Mouse (Mus musculus) G1E (cell line): ENCODE results near the gene C1qb.

ENCODE experiments used
- CTCF ChIP-seq: IDR thresholded peaks from 2 replicates; pipeline ENCODE4 v1.5.1; 2012; ENCODE audit warnings: low read depth, low read length, inconsistent platforms, mixed read lengths
- POLR2AphosphoS5 ChIP-seq: IDR thresholded peaks from 2 replicates; pipeline ENCODE4 v1.6.1; 2012; ENCODE audit warnings: low read depth, low read length, inconsistent platforms; ENCODE audit not compliant: insufficient replicate concordance
- TAL1 ChIP-seq: conservative IDR thresholded peaks from 2 replicates; pipeline ENCODE4 v1.6.1; 2012; ENCODE audit warnings: low read depth, low read length, inconsistent platforms, mixed read lengths

DNA sequence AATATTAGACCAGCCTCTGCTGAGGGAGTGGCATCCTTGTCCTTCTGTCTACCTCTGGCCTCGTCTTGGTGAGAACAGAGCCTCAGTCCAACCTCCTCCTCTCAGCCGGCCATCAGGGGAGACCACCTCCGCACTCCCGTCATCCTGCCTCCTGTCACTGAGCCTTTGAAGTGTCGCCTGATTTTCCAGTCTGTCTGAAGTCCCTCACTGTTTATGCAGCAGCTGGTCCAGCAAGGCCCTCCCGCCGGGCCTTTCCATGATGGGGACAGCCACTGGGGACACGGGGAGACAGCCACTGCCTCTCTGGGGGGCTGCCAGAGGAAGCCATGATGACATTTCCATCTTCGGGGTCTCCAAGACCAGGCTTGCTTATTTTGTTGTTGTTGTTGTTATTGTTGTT, 26.9 kb upstream of the C1qb start:
- TF ChIP-seq CTCF (no peak), POLR2AphosphoS5 (no peak), TAL1 (no peak)
